Mouse (Mus musculus) neural tube, embryonic 12.5 days (tissue): ENCODE data around the gene Asic2. TPM values are rescaled to one million over a fixed set of nuclear protein-coding genes. Genes with fewer than 3 reads are reported as not detected.
A peak's percentile ranks its signal among the peaks of the same experiment; 100 is the strongest.

Experiments used
- ATAC-seq: fragments of 200-750 bp; cut with Nextera tagmentation; 2 replicates; pipeline ENCODE4 v1.8.0; 2017; ENCODE audit warnings: low read depth, mild to moderate bottlenecking, moderate TSS enrichment, moderate library complexity; ENCODE audit not compliant: low FRiP score
- H3K27ac ChIP-seq: fragments of 300-500 bp; sonication (generic); 2 replicates; pipeline ENCODE4 v1.5.1; 2016
- H3K27me3 ChIP-seq: fragments of 300-500 bp; sonication (generic); replicated peaks from 2 replicates; pipeline ENCODE4 v1.6.1; 2016; ENCODE audit warnings: mild to moderate bottlenecking
- H3K36me3 ChIP-seq: fragments of 300-500 bp; sonication (generic); 2 replicates; pipeline ENCODE4 v1.6.1; 2016; ENCODE audit warnings: mild to moderate bottlenecking
- H3K4me1 ChIP-seq: fragments of 300-500 bp; sonication (generic); 2 replicates; pipeline ENCODE4 v1.6.1; 2016
- H3K4me2 ChIP-seq: fragments of 300-500 bp; sonication (generic); replicated peaks from 2 replicates; pipeline ENCODE4 v1.6.1; 2016; ENCODE audit warnings: mild to moderate bottlenecking
- H3K4me3 ChIP-seq: fragments of 300-500 bp; sonication (generic); 2 replicates; pipeline ENCODE4 v1.5.1; 2016
- H3K9ac ChIP-seq: fragments of 300-500 bp; sonication (generic); 2 replicates; pipeline ENCODE4 v1.6.1; 2016; ENCODE audit warnings: mild to moderate bottlenecking
- H3K9me3 ChIP-seq: fragments of 300-500 bp; sonication (generic); 2 replicates; pipeline ENCODE4 v1.6.1; 2016; ENCODE audit warnings: mild to moderate bottlenecking
- WGBS: fragments of 180-500 bp; shearing (Covaris S2); methylation state at CpG from one replicate; pipeline ENCODE4 v1.1.7; 2016; 5-methylcytosine and 5-hydroxymethylcytosine counted together
- polyA plus RNA-seq: library from polyadenylated mRNA; unstranded; fragments of >200 nt; fragmentation: Nextera tagmentation; extraction: Ambion mirVana; gene quantifications from 2 replicates; pipeline ENCODE4 v1.2.1, GENCODE M21; 2016

The Asic2 gene
- polyA plus RNA-seq, 1 experiment from 2014 or later: 8.4 TPM

- Histone ChIP-seq H3K4me3 (no peak overlapping the region), H3K9ac (no peak overlapping the region), H3K4me1 (peaks cover 21% of the 10 kb centered on the region), H3K27me3 (no peaks in the 10 kb centered on the region), H3K27ac (no peak overlapping the region), H3K4me2 (no peak overlapping the region; the same call in 1 of the 2 replicates), H3K36me3 (no peaks in the 10 kb centered on the region), H3K9me3 (no peaks in the 10 kb centered on the region)
- 31% methylated on average over 14 of the region's 14 CpGs for WGBS
- no peak for ATAC-seq
Observed at GRCm38 (mm10) chr11:81518001-81518955, 450.0 kb downstream of the Asic2 start.

GRCm38 (mm10) chr11:81515754-81516153 is 452.5 kb downstream of the Asic2 start:
- Histone ChIP-seq H3K4me3 (no peak overlapping the region), H3K27me3 (no peaks in the 10 kb centered on the region), H3K36me3 (no peaks in the 10 kb centered on the region), H3K4me1 (peaks cover 16% of the 10 kb centered on the region), H3K4me2 (no peak overlapping the region), H3K9me3 (no peaks in the 10 kb centered on the region), H3K27ac (no peak overlapping the region), H3K9ac (no peak overlapping the region)
- WGBS: 79% methylated on average over 3 of the region's 3 CpGs
- ATAC-seq: no peak

DNA sequence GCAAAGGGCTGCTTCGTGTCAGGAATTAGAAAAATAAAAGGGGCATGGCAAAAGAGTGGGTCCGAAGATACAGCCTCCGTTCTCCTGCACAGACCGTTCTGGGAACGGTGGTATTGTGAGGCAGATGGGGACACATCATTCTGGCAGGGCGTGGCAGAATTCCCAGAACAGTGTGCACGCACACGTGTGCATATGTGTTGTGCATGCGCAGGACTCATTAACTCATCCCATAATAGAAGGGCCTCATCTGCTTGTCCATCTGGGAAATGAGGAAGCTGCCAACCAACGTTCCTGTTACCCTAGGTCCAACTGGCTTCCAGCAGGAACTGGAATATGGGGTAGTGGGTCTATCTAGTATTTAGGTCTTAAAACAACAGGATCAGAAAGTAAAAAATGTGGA is 455.8 kb downstream of the Asic2 start:
- peaks cover 2% of the 10 kb centered on the region; the same call in 1 of the 2 replicates for H3K4me1 ChIP-seq
- H3K27ac ChIP-seq: no peak overlapping the region
- 83% methylated on average over 10 of the region's 10 CpGs for WGBS
- H3K9ac ChIP-seq: no peak overlapping the region
- no peak overlapping the region for H3K4me2 ChIP-seq
- no peaks in the 10 kb centered on the region for H3K9me3 ChIP-seq
- H3K36me3 ChIP-seq: no peaks in the 10 kb centered on the region
- no peak overlapping the region for H3K4me3 ChIP-seq
- no peaks in the 10 kb centered on the region for H3K27me3 ChIP-seq
- ATAC-seq: no peak

DNA sequence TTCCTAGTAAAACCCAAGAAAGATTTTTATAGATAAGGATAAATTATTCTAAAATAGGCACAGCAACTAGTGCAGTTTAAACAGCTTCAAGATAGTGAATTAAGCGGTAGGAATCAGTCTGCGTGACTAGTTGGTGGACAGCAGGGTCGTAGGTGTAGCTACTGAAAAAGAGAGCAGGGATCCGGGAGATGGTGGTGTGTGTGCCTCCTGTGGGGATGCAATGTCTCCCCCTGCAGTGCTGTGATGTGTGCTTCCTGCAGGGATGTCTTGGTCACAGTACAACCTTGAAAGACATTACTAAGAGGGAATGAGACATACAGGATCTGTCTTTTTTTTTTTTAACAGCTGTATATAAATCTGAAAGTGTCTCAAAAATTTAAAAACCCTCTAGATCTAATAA is 456.9 kb downstream of the Asic2 start:
- Histone ChIP-seq H3K9me3 (no peaks in the 10 kb centered on the region), H3K4me2 (no peak overlapping the region), H3K4me3 (no peak overlapping the region), H3K4me1 (peaks cover 2% of the 10 kb centered on the region; the same call in 1 of the 2 replicates), H3K27me3 (no peaks in the 10 kb centered on the region), H3K36me3 (no peaks in the 10 kb centered on the region), H3K9ac (no peak overlapping the region), H3K27ac (no peak overlapping the region)
- WGBS: 61% methylated on average over 4 of the region's 4 CpGs
- ATAC-seq: no peak

DNA sequence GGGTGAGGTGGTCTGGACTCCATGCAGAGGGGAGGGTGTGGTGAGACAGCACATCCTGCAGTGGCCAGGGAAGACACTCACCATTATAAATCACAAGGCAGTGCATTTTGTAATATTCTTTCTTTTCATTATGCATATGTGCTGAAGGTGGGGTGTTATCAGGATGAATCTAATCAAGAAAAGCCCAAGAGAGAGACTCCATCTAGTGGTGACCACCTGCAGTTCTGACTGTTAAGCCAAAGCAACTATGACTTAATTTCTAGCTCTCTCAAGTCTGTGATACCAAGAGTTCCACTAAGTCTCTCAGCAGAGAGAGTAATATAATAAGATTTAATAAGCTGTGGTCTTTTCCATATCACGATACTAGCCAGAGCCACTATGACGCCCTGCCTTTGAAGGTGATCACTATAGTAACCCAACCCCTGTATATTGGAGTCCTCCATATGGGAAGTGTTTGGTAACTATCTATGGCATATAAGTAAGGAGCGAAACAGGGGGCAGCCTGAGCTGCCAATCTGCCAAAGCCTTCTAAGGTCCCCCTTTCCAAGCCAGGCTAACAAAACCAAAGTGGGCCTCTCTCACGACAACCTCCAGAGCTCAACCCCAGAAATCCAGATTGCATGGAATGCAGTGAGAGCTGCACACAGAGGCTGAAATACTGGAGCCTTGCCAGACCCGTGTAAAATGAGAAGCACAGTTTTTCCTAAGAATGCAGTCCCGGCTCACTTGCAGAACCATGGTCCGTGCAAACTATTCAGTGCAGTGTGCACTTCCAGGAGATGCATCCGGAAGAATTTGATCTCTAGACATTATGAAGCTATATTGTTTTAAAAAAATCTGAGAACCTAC is 459.6 kb downstream of the Asic2 start:
- 71% methylated on average over 8 of the region's 8 CpGs for WGBS
- no peaks in the 10 kb centered on the region for H3K36me3 ChIP-seq
- H3K4me1 ChIP-seq: peaks cover 2% of the 10 kb centered on the region; the same call in 1 of the 2 replicates
- no peak overlapping the region for H3K9ac ChIP-seq
- H3K9me3 ChIP-seq: no peaks in the 10 kb centered on the region
- ATAC-seq: no peak
- H3K27ac ChIP-seq: no peak overlapping the region
- no peak overlapping the region for H3K4me3 ChIP-seq
- no peak overlapping the region for H3K4me2 ChIP-seq
- H3K27me3 ChIP-seq: 0 out of 2 replicates have a peak, but pooled peaks cover 5% of the 10 kb centered on the region

DNA sequence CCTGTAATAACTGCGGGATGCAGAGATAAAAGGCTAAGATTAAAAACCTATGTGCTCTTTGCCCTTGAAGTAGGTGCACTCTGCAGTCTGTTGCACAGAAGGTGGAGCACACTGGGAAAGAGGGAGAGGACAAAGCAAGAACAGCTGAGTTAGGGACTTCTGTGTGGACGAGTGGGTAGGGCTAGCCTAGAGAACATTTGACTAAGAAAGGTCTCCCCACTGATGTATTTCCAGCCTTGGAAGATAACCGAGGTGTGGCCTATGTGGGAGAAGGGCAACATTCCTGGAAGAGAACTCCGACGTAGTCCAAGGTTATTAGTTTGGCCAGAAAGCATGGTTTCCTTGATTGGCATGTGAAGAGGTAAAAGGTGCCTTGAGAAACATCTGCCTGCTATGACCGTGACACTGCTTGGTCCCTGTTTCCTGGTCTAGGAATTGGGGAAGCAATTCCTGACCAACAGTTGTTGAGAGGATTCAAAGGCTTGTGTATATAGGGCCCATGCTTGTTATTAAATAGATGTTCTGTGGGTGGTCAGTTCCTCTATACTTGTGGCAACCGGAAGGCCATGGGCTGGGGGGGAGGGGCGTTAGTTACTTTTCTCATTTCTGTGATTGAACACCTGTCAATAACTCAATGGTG is 463.3 kb downstream of the Asic2 start:
- Histone ChIP-seq H3K27me3 (peaks cover 5% of the 10 kb centered on the region; the same call in 1 of the 2 replicates), H3K9me3 (no peaks in the 10 kb centered on the region), H3K9ac (no peak overlapping the region), H3K4me2 (no peak overlapping the region), H3K36me3 (no peaks in the 10 kb centered on the region), H3K27ac (no peak overlapping the region), H3K4me3 (no peak overlapping the region), H3K4me1 (peaks cover 22% of the 10 kb centered on the region; the same call in 1 of the 2 replicates)
- 85% methylated on average over 8 of the region's 8 CpGs for WGBS
- no peak for ATAC-seq

- Histone ChIP-seq H3K36me3 (no peaks in the 10 kb centered on the region), H3K9ac (no peak overlapping the region), H3K27me3 (peaks cover 5% of the 10 kb centered on the region; the same call in 1 of the 2 replicates), H3K4me1 (peaks cover 42% of the 10 kb centered on the region), H3K9me3 (no peaks in the 10 kb centered on the region), H3K4me3 (no peak overlapping the region), H3K27ac (no peak overlapping the region), H3K4me2 (no peak overlapping the region)
- WGBS: 17% methylated on average over 14 of the region's 14 CpGs
- ATAC-seq: peak; percentile 78
Observed at GRCm38 (mm10) chr11:81501473-81502246, 466.6 kb downstream of the Asic2 start.

DNA sequence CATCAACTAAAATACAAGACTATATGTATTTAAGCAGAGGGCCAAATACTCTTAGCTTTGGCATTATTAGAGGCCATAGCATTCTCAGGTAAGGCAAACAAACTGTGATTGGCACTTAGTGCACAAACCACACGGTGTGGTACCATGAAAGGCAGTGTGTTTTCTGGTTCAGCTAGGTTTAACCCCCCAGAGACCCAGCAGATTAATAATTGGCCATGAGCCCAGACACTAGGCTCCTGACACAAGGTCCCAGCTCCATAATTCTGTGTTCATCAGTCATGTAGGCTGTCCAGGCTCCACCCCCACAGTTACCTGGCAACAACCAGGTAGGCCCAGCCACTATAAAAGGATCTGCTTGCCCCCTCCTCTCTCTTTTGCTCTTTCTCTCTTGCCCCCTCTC is 469.3 kb downstream of the Asic2 start:
- no peaks in the 10 kb centered on the region for H3K9me3 ChIP-seq
- ATAC-seq: no peak
- no peaks in the 10 kb centered on the region; the same call in 1 of the 2 replicates for H3K27me3 ChIP-seq
- no peak overlapping the region for H3K4me3 ChIP-seq
- WGBS: 77% methylated on average over 1 of the region's 1 CpGs
- peaks cover 43% of the 10 kb centered on the region for H3K4me1 ChIP-seq
- no peak overlapping the region for H3K4me2 ChIP-seq
- H3K36me3 ChIP-seq: no peaks in the 10 kb centered on the region
- no peak overlapping the region for H3K27ac ChIP-seq
- H3K9ac ChIP-seq: no peak overlapping the region

GRCm38 (mm10) chr11:81497652-81498391 is 470.4 kb downstream of the Asic2 start:
- H3K27me3 ChIP-seq: no peaks in the 10 kb centered on the region; the same call in 1 of the 2 replicates
- H3K9ac ChIP-seq: no peak overlapping the region
- 65% methylated on average over 9 of the region's 9 CpGs for WGBS
- no peaks in the 10 kb centered on the region for H3K9me3 ChIP-seq
- ATAC-seq: no peak
- no peaks in the 10 kb centered on the region for H3K36me3 ChIP-seq
- H3K4me3 ChIP-seq: no peak overlapping the region
- peaks cover 43% of the 10 kb centered on the region for H3K4me1 ChIP-seq
- H3K4me2 ChIP-seq: no peak overlapping the region
- H3K27ac ChIP-seq: no peak overlapping the region

GRCm38 (mm10) chr11:81496446-81496845 is 471.8 kb downstream of the Asic2 start:
- H3K27ac ChIP-seq: no peak overlapping the region
- H3K4me2 ChIP-seq: no peak overlapping the region
- no peak for ATAC-seq
- no peaks in the 10 kb centered on the region; the same call in 1 of the 2 replicates for H3K27me3 ChIP-seq
- H3K9me3 ChIP-seq: no peaks in the 10 kb centered on the region
- no peak overlapping the region for H3K4me3 ChIP-seq
- no peaks in the 10 kb centered on the region for H3K36me3 ChIP-seq
- 43% methylated on average over 1 of the region's 1 CpGs for WGBS
- H3K9ac ChIP-seq: no peak overlapping the region
- peaks cover 36% of the 10 kb centered on the region for H3K4me1 ChIP-seq

DNA sequence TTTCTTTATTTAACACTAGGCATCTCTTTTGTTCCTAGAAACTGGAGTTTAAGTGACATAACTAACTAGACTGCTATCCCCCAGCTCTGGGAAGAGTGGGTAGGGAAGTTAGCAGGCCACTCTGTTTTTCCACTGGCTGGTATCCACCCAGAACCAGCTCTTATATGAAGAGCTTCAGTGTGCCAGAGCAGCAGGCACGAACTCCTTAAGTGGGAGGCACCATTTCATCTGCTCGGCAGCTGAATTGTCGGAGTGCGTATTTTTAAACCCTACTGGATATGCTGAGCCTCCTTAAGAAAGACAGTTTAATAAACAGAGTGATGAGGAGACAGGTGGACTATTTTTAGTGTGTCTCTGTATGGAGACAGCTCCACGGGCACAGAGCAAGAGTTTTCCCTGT is 475.9 kb downstream of the Asic2 start:
- no peak overlapping the region for H3K27ac ChIP-seq
- H3K4me1 ChIP-seq: peaks cover 6% of the 10 kb centered on the region; the same call in 1 of the 2 replicates
- H3K36me3 ChIP-seq: no peaks in the 10 kb centered on the region
- H3K4me3 ChIP-seq: no peak overlapping the region
- WGBS: 91% methylated on average over 5 of the region's 5 CpGs
- H3K27me3 ChIP-seq: no peaks in the 10 kb centered on the region
- no peak overlapping the region for H3K9ac ChIP-seq
- no peak for ATAC-seq
- H3K4me2 ChIP-seq: no peak overlapping the region
- H3K9me3 ChIP-seq: no peaks in the 10 kb centered on the region
